Mouse (Mus musculus) ES-E14 (cell line): ENCODE data around the gene Lmnb2.

ENCODE experiments used
- CHD2 ChIP-seq: IDR thresholded peaks from 2 replicates; pipeline ENCODE4 v1.6.1; 2014; ENCODE audit warnings: mild to moderate bottlenecking, low read depth, low read length, inconsistent platforms
- HCFC1 ChIP-seq: IDR thresholded peaks from 2 replicates; pipeline ENCODE4 v1.6.1; 2012; ENCODE audit warnings: low read length, inconsistent platforms, borderline replicate concordance; ENCODE audit not compliant: insufficient read depth

DNA sequence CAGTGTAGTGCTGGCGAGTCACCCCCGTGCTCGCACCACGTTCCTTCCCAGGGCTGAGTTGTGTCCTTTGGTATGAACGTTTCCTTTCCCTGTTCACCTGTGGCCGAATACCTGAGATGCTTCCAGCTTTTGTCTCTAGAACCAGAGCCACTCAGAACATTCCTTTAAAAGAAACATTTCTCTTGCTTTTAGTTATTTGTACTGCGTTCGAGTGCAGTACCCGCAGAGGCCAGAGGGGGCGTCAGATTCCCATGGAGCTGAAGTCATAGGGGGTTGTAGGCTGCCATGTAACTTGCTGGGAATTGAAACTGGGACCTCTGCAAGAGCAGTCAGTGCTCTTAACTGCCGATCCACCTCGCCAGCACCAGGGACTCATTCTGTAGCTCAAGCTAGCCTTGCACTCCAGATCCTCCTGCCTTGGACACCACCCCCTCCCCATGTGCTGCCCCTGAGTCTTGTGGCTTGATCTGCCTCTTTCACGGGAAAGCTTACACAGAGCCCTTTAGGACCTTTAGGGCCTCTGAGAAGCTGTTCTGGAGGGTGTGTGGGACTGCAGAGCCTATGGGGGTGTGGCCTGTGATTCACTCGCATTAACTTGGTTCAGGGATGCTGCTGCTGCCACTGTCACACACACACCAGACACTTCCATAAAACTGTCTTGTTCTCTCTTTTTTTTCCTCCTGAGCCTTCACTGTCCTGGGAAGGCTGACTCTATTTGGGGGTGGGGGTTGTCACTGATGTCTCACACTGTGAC lies 28.8 kb upstream of the Lmnb2 start:
- no peak for TF ChIP-seq HCFC1
- TF ChIP-seq CHD2, result no peak
